ENCODE assay signal across 17 mouse cellular contexts in the genomic region with DNA sequence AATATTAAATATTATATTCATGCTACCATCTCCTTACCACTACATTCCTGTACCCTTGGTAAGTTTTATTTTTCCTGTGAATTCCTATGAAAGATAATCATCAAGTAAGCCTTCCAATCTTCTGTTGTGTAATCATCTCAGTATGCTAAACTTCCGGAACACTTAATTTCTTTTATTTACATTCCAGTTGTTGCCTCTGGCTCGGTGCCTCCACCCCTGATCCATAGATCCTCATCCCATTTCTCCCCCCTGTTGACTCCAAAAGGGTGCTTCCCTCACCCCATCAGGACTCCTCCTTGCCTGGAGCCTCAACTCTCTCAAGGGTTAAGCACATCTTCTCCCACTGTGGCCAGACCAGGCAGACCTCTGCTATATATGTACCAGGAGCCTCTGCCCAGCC.
"Had no signal": no experiment of that assay in that cellular context is flagged by ENCODE, and none has a peak within 500 bp of the region (broad histone marks: within the 10 kb centered on the region; RNA-seq: fewer than 3 reads in every experiment).

No protein-coding gene starts in this region.

- H3K9ac ChIP-seq: liver, embryonic 12.5 days; liver, embryonic 14.5 days; midbrain, embryonic 12.5 days; neural tube, embryonic 13.5 days; neural tube, embryonic 15.5 days; stomach, embryonic 15.5 days had no signal

- H3K36me3 ChIP-seq: liver, embryonic 12.5 days; midbrain, embryonic 10.5 days; midbrain, embryonic 12.5 days; neural tube, embryonic 13.5 days; neural tube, embryonic 15.5 days; stomach, embryonic 15.5 days had no signal

- H3K4me3 ChIP-seq: liver, embryonic 12.5 days; midbrain, embryonic 10.5 days; midbrain, embryonic 12.5 days; myocyte; neural tube, embryonic 13.5 days; neural tube, embryonic 15.5 days; stomach, embryonic 15.5 days had no signal

- DNase-seq: lung, adult 18-20 months; midbrain, embryonic 14.5 days; retina, postnatal 1 day; right cerebral cortex, adult 18-20 months; right cerebral cortex, postnatal 25 days; thymus, adult 2 months; thymus, postnatal 25 days had no signal

- H3K4me1 ChIP-seq: liver, embryonic 12.5 days; midbrain, embryonic 10.5 days; midbrain, embryonic 12.5 days; neural tube, embryonic 13.5 days; neural tube, embryonic 15.5 days; stomach, embryonic 15.5 days had no signal

- H3K9me3 ChIP-seq: liver, embryonic 12.5 days; midbrain, embryonic 10.5 days; midbrain, embryonic 12.5 days; neural tube, embryonic 13.5 days; neural tube, embryonic 15.5 days; stomach, embryonic 15.5 days had no signal

- H3K27ac ChIP-seq: liver, embryonic 12.5 days; liver, embryonic 14.5 days; midbrain, embryonic 10.5 days; midbrain, embryonic 12.5 days; neural tube, embryonic 13.5 days; neural tube, embryonic 15.5 days; stomach, embryonic 15.5 days; stomach, postnatal 0 days had no signal

- H3K27me3 ChIP-seq: liver, embryonic 12.5 days; midbrain, embryonic 12.5 days; neural tube, embryonic 13.5 days; neural tube, embryonic 15.5 days; stomach, embryonic 15.5 days had no signal

- H3K4me2 ChIP-seq: liver, embryonic 12.5 days; midbrain, embryonic 12.5 days; neural tube, embryonic 13.5 days; neural tube, embryonic 15.5 days; stomach, embryonic 15.5 days had no signal

- ATAC-seq: liver, embryonic 12.5 days; midbrain, embryonic 16.5 days had no signal
